Mouse (Mus musculus) lung, adult 2 months (tissue): ENCODE measurements around the gene Olfr403.

Source experiments
- CTCF ChIP-seq: fragments of 200-500 bp; IDR thresholded peaks from 2 replicates; pipeline ENCODE4 v1.5.1; 2011; ENCODE audit warnings: mild to moderate bottlenecking, low read length, control low read depth; ENCODE audit not compliant: insufficient read depth
- POLR2A ChIP-seq: fragments of 200-500 bp; IDR thresholded peaks from 2 replicates; pipeline ENCODE4 v1.6.1; 2011; ENCODE audit warnings: low read depth, mild to moderate bottlenecking, control low read depth, low read length, borderline replicate concordance; ENCODE audit errors: extremely low read depth

- TF ChIP-seq POLR2A (no peak), CTCF (no peak)
Measured at GRCm38 (mm10) chr11:74183745-74184144, 2.3 kb upstream of the Olfr403 start.
